Mouse (Mus musculus): ENCODE measurements around the gene Sirt2.

Sirt2 gene

DNA sequence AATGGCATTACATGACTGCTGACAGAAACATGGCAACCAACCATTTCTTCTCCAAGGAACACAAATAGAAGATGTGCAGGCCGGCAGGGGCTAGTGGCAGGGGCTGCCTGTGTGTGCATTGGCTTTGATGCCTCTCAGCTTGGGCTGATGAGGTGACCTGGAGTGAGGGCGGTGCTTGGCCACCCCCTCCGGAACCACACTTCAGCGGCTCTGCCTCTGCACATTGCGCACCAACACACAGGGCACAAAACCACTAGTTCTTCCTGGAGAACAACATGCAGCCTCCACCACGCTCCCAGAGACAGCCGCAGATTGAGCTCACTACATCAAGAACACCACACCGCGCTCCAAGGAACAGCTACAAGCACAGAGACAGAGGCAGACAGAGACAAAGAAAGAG is 49.7 kb downstream of the Sirt2 start:
- DNase-seq (ENCODE audit: low spot score in 2 of 2): no peak

DNA sequence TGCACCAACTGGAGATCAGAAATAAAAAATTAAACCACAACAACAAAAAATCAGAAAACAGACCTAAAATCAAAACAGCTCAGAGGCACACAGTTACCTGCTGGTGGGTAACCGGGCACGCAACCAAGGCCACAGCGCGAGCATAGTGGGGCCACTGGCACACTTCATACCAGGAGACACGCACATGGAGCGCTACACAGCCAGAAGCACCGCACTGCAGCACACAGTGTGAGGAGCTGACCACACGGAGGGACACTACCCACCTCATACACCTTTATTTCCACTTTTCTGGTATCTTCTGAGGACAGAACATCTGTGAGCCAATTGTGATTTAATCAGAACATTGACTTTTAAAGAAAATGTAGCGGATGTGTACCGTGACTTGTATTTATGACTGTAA is 50.4 kb downstream of the Sirt2 start:
- no peak for DNase-seq (ENCODE audit: low spot score in 2 of 2)

DNA sequence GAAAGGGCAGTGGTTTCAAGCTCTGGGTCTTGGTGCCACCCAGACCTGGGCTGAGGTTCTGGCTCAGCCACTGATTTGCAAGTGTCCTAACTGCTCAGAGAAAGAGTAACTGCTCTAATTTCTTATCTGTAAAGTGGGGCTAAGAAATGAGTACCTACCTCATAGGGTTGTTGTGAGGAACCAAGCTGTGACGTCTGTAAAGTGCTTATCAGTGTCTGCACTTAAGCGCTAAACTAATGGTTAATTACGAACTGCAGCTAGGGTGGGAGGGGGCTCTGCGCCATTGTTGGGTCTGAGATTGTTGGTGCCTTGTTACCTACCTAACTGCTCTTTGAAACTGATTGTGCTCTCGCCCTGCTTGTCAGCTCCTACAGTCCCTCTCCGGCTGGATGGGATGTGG is 51.0 kb downstream of the Sirt2 start:
- DNase-seq (ENCODE audit: low spot score in 2 of 2): no peak

DNA sequence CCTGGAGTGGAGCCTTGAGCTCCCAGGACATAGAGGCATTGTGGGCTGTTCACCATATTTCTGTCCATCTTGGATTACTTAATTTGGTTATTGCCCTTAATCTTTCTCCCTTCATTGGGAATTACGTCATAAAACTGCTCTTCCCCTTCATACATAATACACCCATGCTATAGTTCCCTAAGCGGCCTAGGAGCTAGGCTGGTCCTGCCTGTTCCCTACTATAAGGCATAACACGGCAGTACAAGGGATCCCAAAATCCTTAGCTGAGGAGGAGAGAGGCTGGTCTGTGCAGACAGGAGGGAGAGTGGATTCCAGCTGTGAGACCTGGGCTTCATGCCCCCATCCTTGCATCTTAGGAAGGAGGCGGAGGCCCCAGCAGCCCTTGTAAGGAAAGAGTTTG is 51.4 kb downstream of the Sirt2 start:
- no peak for DNase-seq (ENCODE audit: low spot score in 2 of 2)

DNA sequence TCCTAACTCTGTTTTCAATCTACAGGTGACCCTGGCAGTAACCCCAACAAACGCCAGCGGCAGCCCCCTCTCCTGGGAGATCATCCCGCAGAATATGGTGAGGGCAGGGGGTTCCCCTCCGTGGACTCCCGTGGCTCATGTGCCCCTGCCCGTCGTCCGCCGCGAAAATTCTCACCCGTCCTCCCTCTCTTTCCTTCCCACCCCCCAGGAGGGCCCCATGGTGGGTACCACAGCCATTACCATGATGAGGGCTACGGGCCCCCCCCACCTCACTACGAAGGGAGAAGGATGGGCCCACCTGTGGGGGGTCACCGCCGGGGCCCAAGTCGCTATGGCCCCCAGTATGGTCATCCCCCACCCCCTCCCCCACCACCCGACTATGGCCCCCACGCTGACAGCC is 51.9 kb downstream of the Sirt2 start:
- DNase-seq (ENCODE audit: low spot score in 2 of 2): no peak

DNA sequence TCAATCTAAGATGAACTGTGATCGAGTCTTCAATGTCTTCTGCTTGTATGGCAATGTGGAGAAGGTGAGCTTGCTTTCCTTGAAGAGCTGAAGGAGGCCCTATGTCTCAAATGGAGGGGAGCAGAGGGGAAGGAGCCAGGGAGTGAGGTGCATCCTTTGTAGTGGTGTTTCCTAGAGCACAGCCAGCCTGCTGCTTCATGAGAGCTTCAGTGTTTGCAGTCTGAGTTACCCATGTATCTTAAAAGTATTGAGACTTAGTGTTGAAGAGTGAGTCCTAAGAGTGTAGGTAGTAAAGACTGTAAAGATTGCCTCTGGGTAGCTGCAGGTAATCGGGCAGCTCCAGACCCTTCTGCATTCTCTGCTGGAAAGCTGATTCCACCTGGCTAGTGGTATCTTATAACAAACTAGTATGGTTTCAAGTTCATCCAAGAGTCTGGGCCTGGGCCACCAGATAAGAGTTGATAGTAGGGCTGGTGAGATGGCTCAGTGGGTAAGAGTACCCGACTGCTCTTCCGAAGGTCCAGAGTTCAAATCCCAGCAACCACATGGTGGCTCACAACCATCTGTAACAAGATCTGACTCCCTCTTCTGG is 52.4 kb downstream of the Sirt2 start:
- no peak for DNase-seq (ENCODE audit: low spot score in 2 of 2)

DNA sequence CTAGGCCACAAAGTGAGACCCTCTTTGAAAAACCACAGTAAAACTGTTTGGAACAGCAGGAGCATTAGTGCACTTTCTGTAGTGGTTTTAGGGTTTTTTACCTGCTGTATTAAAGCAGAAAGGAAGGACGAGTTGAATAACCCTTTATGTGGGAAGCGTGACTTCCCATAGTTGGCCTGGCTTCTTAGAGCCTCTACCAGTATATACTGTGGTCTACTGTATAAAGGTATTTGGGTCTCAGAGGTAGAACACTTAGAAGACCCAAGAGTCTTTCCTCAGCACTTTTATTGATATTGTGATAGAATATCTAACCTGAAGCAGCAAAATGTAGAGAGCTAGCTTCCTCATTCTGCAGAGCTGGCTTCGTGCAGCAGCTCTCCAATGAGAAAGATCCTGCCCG is 53.0 kb downstream of the Sirt2 start:
- no peak for DNase-seq (ENCODE audit: low spot score in 2 of 2)

DNA sequence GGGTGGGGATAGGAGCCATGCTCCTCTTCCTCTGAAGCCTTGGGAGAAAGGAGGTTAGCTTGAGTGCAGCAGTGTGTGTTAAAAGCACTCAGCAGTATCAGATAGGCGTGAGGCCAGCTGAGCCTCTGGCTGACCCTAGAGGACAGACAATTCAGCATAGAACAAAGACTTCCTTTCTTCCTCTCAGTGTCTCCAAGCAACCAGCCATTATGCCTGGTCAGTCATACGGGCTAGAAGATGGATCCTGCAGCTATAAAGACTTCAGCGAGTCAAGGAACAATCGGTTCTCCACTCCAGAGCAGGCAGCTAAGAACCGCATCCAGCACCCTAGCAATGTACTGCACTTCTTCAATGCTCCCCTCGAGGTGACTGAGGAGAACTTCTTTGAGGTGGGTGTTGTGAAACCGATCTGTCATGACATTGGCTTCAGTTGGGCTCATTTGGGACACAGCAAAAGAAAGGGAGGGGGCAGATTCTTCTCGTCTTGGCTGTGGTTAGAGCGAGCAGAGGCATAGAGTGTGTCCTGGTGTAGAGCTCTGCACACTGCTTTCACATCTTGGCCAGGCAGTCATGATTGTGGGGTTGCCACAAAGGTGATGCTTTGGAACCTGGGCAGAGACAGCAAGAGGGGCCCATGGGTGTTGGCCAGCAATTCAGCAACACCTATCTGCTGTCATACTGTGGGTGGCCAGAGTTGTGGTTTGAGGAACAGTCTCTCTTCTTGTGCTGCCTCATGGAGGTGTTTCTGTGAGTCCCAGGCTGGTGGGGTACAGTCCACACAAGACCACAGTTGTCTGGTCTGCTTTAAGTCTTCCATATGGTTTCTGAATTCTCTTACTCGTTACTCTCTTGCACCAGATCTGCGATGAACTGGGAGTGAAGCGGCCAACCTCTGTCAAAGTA is 54.1 kb downstream of the Sirt2 start:
- no peak for DNase-seq (ENCODE audit: low spot score in 2 of 2)

DNA sequence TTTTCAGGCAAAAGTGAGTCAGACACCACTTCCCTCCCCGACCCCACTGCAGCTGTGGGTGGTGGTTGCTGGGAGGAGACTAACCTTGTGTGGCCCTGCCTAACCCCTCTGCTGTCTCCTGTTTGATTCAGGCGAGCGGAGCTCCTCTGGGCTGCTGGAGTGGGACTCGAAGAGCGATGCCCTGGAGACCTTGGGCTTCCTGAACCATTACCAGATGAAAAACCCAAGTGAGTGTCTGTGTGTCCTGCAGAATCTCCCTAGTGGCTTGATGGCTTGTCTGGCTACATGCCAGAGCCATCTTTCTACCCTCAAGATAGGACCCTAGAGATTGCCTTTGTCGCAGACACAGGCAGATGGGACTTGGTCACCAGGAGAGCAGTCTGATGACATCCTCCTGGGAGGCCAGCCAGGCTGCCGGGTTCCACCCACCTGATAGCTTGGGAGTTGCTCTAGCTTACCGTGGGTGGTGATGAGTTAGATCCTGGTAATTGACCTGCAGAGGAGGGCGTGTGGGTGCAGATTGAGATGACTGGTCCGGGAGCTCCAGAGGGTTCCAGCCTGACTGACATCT is 54.8 kb downstream of the Sirt2 start:
- no peak for DNase-seq (ENCODE audit: low spot score in 2 of 2)

DNA sequence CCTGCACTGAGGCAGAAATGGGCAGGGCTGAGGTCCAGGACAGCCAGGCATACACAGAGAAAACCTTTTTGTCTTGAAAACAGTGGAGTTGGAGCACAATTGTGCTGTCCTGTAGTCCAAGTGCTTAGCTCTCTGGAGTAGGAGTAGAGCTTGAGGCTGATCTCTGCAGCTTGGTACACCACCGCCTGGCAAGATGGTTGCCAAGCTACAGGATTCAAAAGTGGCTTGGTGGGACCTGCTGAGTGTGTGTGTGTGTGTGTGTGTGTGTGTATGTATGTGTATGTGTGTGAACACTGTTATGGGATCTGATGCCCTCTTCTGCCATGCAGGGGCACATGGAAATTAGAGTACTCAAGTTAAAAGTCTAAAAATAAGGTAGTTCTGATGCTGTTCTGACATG is 56.0 kb downstream of the Sirt2 start:
- no peak for DNase-seq (ENCODE audit: low spot score in 2 of 2)

DNA sequence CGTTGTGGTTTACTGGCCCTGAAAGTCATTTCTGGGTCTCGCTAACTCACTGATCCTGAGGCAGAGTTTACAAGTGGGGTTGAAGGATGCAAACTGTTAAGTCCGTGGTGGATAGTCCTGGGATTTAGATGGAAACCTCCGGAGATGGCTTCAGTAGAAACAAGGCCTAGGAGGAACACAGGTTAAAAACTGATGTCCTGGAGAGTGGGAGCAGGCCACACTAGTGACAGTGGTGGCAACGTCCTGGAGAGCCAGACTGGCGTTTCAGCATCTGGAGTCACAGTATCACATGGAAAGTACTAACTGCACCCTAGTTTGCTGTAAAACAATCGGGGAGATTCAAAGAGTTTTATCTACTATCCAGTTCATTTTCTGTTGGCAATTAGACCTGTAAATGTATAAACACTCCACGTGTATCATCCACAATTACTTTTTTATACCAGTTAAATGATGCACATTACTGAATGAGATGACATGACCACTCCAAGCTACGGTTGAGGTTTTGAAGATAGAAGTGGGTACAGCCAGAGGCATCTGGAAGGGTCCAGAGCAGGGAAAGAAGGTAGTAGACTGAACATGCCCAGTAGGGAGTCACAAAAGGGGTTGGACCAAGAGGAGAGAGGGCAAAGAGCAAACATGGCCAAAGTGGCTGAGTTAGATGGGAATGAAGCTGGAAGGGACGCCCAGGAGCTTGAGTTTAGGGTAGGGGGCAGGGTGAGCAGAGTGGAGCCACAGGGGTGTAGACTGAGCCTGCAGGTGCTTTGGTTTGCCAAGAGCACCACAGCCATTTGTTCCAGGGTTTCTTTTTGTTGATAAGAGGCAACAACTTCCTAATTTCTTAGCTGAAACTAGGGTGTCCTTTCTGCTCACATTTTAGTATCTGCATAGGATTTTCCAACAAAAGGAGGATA is 56.7 kb downstream of the Sirt2 start:
- no peak for DNase-seq (ENCODE audit: low spot score in 2 of 2)

DNA sequence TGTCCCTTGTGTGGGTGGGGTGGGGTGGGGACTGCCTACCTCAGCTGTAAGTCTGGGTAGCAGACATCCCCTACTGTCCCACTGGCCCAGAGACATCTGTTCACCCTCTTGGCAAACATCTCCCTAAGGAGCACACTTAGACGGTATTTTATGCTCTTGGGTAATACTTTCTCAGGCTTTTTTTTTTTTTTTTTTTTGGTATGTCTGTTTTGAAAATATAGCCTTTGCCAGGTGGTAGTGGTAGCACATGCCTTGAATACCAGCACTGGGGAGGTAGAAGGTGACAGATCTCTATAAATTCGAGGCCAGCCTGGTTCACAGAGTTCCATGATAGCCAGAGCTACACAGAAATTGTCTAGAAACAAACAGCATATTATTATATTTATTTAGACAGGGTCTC is 57.4 kb downstream of the Sirt2 start:
- no peak for DNase-seq (ENCODE audit: low spot score in 2 of 2)

DNA sequence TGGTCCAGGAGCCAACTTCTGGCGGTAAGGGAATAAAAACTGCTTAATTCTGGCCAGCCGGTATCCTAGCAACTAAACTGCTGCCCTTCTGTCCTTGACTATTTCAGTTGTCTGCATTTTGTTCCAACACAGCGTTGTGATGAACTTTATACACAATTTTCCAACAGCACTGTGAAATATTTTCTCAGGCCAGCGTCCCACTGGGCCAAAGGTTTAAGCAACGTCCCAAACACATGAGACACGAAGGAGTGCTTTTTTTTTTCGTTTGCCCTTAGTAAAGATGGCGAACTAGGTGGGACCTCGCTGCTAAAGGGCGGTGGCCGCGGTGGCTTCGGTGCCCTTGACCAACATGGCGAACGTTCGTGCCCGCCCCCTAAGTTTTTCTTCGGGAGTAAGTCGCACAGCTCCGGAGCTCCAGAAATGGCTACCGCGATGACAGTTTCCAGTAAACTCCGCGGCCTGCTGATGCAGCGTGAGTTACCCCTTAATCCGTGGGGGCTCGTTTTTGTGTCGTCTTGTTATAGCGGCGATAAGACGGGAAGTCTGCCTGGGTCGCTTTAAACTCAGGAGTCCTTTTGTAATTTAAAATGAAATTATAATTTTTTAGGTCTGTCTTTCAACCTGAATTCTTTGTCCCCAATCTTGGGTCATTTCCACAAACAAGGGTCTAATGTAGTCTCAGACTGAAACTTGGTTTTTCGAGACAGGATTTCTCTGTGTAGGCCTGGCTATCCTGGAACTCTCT is 58.6 kb downstream of the Sirt2 start, which contains the start of gene Ech1:
Gene Ech1, plus strand, starts transcription at position 277 of the 745 bp plus-strand sequence.
- peak; percentile 78 to 79 for DNase-seq (ENCODE audit: low spot score in 2 of 2)

DNA sequence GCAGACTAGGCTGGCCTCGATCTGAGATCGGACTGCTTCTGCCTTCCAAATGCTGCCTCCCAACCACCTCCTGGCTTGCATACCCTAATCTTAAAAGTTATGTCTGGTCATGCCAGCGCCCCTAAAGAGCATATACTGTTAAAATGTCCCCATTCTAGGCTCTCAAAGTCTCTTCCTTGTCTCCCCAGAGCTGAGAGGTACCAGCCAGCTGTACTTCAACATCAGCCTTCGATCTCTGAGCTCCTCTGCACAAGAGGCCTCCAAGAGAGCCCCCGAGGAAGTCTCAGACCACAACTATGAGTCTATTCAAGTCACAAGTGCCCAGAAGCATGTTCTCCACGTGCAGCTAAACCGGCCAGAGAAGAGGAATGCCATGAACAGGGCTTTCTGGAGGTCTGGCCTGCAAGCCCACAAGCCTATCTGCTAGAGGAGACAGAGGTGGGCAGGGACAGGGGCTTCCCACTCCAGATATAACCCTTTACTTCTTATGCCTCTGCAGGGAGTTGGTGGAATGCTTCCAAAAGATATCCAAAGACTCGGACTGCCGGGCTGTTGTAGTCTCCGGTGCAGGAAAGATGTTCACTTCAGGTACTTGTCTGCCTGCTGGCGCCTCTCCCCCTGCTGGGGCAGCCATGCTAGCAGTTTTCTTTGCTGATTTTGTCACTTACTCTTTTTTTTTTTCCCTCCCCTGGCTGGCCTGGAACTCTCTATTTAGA is 59.3 kb downstream of the Sirt2 start:
- no peak for DNase-seq (ENCODE audit: low spot score in 2 of 2)

DNA sequence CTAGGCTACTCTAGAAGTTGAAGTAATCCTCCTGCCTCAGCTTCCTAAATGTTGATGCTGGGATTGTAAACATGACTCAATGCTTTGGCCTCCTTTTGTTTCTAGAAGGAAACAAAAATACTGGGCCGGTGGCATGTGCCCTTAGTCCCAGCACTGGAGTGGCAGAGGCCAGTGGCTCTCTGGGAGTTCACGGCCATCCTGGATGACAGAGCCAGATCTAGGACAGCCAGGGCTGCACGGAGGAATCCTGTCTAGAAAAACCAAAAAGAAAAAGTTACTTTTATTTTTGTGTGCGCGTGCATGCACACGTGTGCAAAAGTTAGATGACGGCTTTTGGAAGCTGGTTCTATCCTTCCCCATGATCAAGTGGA is 59.9 kb downstream of the Sirt2 start:
- DNase-seq (ENCODE audit: low spot score in 2 of 2): no peak

DNA sequence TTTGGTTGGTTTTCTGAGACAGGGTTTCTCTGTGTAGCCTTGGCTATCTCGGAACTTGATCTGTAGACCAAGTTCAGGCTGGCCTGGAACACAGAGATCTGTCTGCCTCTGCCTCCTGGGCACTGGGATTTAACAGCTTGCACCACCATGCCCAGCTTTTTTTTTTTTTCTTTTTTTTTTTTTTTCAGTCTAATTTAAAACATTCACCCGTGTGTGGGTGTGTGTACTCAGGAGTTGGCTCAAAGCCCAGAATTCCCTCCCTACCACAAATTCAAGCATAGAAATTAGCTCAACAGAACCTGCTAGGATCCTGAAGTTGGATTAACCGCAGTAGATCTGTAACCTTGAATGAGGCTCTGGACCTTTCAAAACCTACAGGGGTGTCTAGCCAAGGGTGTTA is 60.8 kb downstream of the Sirt2 start:
- no peak for DNase-seq (ENCODE audit: low spot score in 2 of 2)

DNA sequence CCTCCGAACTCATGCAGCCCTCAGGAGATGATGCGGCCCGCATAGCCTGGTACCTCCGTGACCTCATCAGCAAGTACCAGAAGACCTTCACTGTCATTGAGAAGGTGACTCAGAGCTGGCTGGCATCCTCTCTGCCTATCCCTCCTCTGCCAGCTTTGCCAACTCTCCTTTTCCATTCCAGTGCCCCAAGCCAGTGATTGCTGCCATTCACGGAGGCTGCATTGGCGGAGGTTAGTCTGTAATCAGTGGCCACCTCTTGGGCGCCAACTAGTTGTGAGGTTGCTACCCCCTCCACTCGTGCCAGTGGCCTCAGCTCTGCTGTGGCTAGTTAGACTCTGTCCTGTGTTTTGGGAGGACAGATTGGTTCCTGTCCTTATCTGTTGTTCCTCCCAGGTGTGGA is 63.3 kb downstream of the Sirt2 start:
- no peak for DNase-seq (ENCODE audit: low spot score in 2 of 2)

DNA sequence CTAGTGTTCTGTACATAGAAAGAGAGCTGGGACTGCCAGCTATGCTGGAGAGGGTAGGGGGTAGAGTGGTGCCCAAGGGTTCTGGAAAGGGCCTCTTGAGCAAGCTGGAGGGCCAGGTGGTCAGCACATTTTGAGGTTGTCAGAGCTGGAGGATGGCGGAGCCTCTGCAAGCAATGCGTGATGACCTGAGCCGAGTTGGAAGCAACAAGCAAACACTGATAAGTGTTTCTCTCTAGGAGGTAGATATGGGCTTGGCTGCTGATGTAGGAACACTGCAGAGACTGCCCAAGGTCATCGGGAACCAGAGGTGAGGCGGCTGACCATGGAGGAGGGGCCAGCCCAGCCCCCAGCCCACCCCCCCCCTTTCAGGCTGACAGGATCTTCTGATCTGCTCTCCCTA is 64.4 kb downstream of the Sirt2 start:
- DNase-seq (ENCODE audit: low spot score in 2 of 2): no peak

DNA sequence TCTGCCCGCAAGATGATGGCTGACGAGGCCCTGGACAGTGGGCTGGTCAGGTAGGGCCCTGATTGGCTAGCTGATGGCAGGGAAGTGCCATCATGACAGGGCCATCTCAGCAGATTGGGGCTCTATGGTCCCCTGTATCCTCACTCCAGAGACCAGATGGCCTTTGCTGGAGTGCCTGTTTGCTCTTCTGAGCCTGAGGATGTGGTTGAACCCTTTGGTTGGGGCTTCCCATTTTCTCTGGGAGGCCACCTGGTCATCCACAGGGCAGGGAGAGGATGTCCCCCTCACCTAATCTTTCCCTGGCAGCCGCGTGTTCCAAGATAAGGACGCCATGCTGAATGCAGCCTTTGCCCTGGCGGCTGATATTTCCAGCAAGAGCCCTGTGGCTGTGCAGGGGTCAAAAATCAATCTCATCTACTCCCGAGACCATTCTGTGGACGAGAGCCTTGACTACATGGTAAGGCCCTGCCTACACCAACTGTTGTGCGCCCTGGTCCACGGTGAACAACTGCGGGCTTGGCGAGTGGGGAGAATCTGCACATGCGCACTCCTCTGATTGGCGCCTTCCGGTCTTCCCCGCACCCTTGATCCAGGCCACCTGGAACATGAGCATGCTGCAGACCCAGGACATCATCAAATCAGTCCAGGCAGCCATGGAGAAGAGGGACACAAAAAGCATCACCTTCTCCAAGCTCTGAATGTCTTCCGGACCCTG is 65.0 kb downstream of the Sirt2 start:
- DNase-seq (ENCODE audit: low spot score in 2 of 2): no peak

DNA sequence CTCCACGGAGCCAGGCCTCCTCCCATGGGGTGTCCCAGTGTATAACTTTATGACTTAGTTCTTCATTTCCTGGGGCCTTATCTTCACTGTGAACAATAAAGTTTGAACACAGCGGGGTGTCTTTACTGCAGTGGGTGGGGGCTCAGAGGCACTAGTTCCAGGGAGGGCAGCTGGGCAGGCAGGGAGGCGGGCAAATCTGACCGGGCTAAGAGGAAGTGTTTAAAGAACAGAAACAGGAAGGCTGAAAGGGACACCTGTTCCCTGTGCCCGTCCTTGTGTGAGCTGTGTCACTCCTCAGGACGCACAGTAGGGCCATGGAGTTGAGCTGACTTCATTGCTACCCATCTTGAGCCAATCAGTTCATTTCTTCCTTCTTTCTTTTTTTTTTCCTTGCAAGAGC is 65.6 kb downstream of the Sirt2 start:
- DNase-seq (ENCODE audit: low spot score in 2 of 2): no peak

All from frontal cortex, postnatal 25 days (tissue).